Mouse (Mus musculus) embryonic facial prominence, embryonic 13.5 days (tissue): ENCODE data around the gene Fat4. TPM values are rescaled to one million over a fixed set of nuclear protein-coding genes. Genes with fewer than 3 reads are reported as not detected.

Experiments used
- ATAC-seq: fragments of 200-750 bp; cut with Nextera tagmentation; 2 replicates; pipeline ENCODE4 v1.8.0; 2017; ENCODE audit warnings: low read depth; ENCODE audit not compliant: insufficient number of reproducible peaks, insufficient read depth, low FRiP score, low TSS enrichment
- H3K27ac ChIP-seq: fragments of 300-500 bp; sonication (generic); 2 replicates; pipeline ENCODE4 v1.5.1; 2015; ENCODE audit warnings: moderate library complexity, mild to moderate bottlenecking, inconsistent platforms
- H3K27me3 ChIP-seq: fragments of 300-500 bp; sonication (generic); 2 replicates; pipeline ENCODE4 v1.6.1; 2015; ENCODE audit warnings: mild to moderate bottlenecking, inconsistent platforms
- H3K36me3 ChIP-seq: fragments of 300-500 bp; sonication (generic); 2 replicates; pipeline ENCODE4 v1.6.1; 2015; ENCODE audit warnings: mild to moderate bottlenecking, inconsistent platforms
- H3K4me1 ChIP-seq: fragments of 300-500 bp; sonication (generic); 2 replicates; pipeline ENCODE4 v1.6.1; 2015; ENCODE audit warnings: inconsistent platforms
- H3K4me2 ChIP-seq: fragments of 300-500 bp; sonication (generic); 2 replicates; pipeline ENCODE4 v1.6.1; 2015; ENCODE audit warnings: moderate library complexity, mild to moderate bottlenecking, inconsistent platforms
- H3K4me3 ChIP-seq: fragments of 300-500 bp; sonication (generic); 2 replicates; pipeline ENCODE4 v1.5.1; 2015; ENCODE audit warnings: mild to moderate bottlenecking, inconsistent platforms
- H3K9ac ChIP-seq: fragments of 300-500 bp; sonication (generic); 2 replicates; pipeline ENCODE4 v1.6.1; 2015; ENCODE audit warnings: mild to moderate bottlenecking, inconsistent platforms
- H3K9me3 ChIP-seq: fragments of 300-500 bp; sonication (generic); 2 replicates; pipeline ENCODE4 v1.6.1; 2016; ENCODE audit warnings: inconsistent platforms
- WGBS: fragments of 180-500 bp; shearing (Covaris S2); methylation state at CpG from one replicate; pipeline ENCODE4 v1.1.7; 2015; ENCODE audit warnings: mixed read lengths; 5-methylcytosine and 5-hydroxymethylcytosine counted together
- polyA plus RNA-seq: library from polyadenylated mRNA; unstranded; fragments of >200 nt; fragmentation: Nextera tagmentation; extraction: Ambion mirVana; gene quantifications from 2 replicates; pipeline ENCODE4 v1.2.1, GENCODE M21; 2015

Fat4 gene
- polyA plus RNA-seq, 1 experiment from 2014 or later = 19.6 TPM

DNA sequence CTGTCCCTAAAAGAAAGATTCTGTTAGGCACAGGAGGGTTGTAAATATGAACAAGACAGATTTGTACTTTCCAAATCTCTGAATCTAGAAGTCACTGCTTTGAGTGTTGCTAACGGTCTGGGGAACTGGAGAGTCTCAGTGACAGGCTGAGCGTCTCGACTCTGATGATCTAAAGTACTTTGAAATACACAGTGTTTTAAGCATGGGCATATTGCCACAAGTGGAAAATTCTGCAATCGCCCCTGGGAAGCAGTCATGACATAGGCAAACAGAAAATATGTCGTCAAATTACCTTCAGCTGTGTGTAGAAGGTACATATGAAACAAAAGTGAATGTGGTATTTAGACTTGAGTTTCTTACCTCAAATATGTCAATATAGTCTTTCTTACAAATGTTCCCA lies 51.4 kb downstream of the Fat4 start:
- Histone ChIP-seq H3K4me3 (no peak overlapping the region), H3K27me3 (no peaks in the 10 kb centered on the region), H3K4me1 (peaks cover 48% of the 10 kb centered on the region), H3K9ac (no peak overlapping the region), H3K36me3 (peaks cover 24% of the 10 kb centered on the region), H3K27ac (no peak overlapping the region), H3K9me3 (no peaks in the 10 kb centered on the region), H3K4me2 (no peak overlapping the region)
- 29% methylated on average over 5 of the region's 5 CpGs for WGBS
- no peak for ATAC-seq

DNA sequence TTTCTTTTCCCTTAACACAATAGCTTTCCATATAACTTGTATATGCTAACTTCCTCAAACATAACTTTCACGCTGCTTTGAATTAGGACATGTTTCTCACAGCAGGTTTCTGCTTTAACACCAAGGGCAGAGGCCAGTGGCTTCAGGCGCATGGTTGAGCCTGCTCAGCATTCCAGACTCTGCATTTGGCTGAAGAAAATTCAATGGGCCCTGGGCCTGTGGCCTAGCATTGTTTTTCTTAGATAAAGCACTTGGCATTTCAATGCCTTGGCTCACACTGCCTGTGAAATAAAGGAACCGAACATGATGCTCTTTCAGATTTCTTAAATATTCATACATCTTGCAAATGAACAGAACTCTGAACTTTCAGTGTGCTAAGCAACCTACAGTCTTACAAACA lies 52.8 kb downstream of the Fat4 start:
- Histone ChIP-seq H3K4me1 (peaks cover 39% of the 10 kb centered on the region), H3K9ac (no peak overlapping the region), H3K27ac (no peak overlapping the region), H3K4me2 (no peak overlapping the region), H3K36me3 (peaks cover 27% of the 10 kb centered on the region), H3K4me3 (no peak overlapping the region), H3K9me3 (no peaks in the 10 kb centered on the region), H3K27me3 (no peaks in the 10 kb centered on the region)
- 52% methylated on average over 3 of the region's 3 CpGs for WGBS
- ATAC-seq = no peak

- no peak for ATAC-seq
- no peaks in the 10 kb centered on the region for H3K27me3 ChIP-seq
- no peaks in the 10 kb centered on the region for H3K9me3 ChIP-seq
- no peak overlapping the region for H3K4me3 ChIP-seq
- peaks cover 30% of the 10 kb centered on the region for H3K36me3 ChIP-seq
- no peak overlapping the region for H3K9ac ChIP-seq
- no peak overlapping the region for H3K27ac ChIP-seq
- WGBS = 73% methylated on average over 1 of the region's 1 CpGs
- H3K4me1 ChIP-seq = peaks cover 34% of the 10 kb centered on the region
- no peak overlapping the region for H3K4me2 ChIP-seq
Observed at GRCm38 (mm10) chr3:38940327-38940726, 53.6 kb downstream of the Fat4 start.

DNA sequence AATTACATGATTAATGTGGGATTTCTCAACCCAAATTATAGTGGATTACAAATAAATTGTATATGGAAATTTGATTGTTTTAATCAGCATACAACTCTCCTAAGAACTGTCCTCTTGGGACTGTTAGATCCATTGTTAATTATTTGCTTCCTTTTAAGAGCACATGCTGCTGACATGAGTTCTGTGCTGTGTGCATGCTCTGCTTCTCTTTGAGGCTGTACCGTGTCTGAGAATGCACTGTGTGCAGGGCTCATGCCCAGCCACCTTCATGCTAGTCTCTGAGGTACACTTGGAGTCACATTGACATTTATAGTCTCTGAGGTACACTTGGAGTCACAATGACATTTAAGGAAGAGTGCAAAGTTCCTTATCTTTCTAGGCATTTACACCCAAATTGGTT lies 58.4 kb downstream of the Fat4 start:
- Histone ChIP-seq H3K9ac (no peak overlapping the region), H3K27me3 (no peaks in the 10 kb centered on the region), H3K4me2 (no peak overlapping the region), H3K36me3 (peaks cover 66% of the 10 kb centered on the region), H3K4me3 (no peak overlapping the region), H3K4me1 (no peaks in the 10 kb centered on the region; the same call in 1 of the 2 replicates), H3K9me3 (no peaks in the 10 kb centered on the region), H3K27ac (no peak overlapping the region)
- 74% methylated on average over 1 of the region's 1 CpGs for WGBS
- no peak for ATAC-seq

- ATAC-seq = no peak
- Histone ChIP-seq H3K9me3 (no peaks in the 10 kb centered on the region), H3K27me3 (no peaks in the 10 kb centered on the region), H3K27ac (no peak overlapping the region), H3K4me2 (no peak overlapping the region), H3K4me3 (no peak overlapping the region), H3K9ac (no peak overlapping the region), H3K36me3 (peaks cover 64% of the 10 kb centered on the region), H3K4me1 (no peaks in the 10 kb centered on the region)
- 86% methylated on average over 7 of the region's 7 CpGs for WGBS
Observed at GRCm38 (mm10) chr3:38947706-38948105, 61.0 kb downstream of the Fat4 start.

DNA sequence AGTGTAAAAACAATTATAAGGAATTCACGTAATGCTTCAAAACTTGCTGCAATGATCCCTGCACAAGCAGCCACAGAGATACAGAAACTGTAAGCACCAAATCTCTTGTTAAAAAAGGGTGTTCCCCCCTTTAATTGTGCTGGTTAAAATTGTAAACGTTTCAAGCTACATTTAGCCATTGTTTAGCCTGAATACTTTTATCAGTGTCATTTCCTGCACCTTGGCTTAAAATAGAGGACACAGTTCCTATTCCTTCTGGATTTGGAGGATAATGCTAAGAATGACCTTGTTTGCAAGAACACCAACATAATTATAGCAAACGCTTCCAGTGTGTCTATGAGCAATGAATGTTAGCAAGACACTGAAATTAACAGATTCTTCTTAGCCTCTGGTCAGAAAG lies 65.9 kb downstream of the Fat4 start:
- Histone ChIP-seq H3K9ac (no peak overlapping the region), H3K36me3 (peaks cover 72% of the 10 kb centered on the region), H3K27ac (no peak overlapping the region), H3K9me3 (no peaks in the 10 kb centered on the region), H3K4me3 (no peak overlapping the region), H3K27me3 (no peaks in the 10 kb centered on the region), H3K4me2 (no peak overlapping the region), H3K4me1 (no peaks in the 10 kb centered on the region)
- 68% methylated on average over 3 of the region's 3 CpGs for WGBS
- no peak for ATAC-seq

DNA sequence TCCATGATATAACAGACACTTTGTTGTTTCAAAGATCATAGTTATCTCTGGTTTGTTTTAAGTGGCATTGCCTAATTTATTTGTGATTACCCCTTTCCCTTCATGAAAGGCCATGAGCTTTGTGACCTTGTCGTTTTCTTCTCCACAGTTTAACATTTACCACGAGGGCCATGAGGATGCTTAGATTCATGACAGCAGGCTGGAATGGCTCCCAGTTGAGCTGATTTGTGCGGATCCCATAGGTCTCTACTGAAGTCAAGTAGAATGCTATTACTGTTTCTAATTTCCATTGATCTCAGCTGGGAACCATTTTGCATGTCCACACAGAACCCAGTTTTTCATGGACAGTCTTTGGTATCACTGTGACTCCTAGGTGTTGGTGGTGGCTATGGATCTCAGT lies 67.5 kb downstream of the Fat4 start:
- WGBS = 52% methylated on average over 3 of the region's 3 CpGs
- H3K36me3 ChIP-seq = peaks cover 71% of the 10 kb centered on the region
- H3K27ac ChIP-seq = no peak overlapping the region
- no peak overlapping the region for H3K4me2 ChIP-seq
- no peak overlapping the region for H3K4me3 ChIP-seq
- H3K9me3 ChIP-seq = no peaks in the 10 kb centered on the region
- H3K9ac ChIP-seq = no peak overlapping the region
- ATAC-seq = no peak
- no peaks in the 10 kb centered on the region for H3K27me3 ChIP-seq
- H3K4me1 ChIP-seq = no peaks in the 10 kb centered on the region

GRCm38 (mm10) chr3:38956012-38956648 lies 69.4 kb downstream of the Fat4 start:
- Histone ChIP-seq H3K27me3 (no peaks in the 10 kb centered on the region), H3K27ac (no peak overlapping the region), H3K9ac (no peak overlapping the region), H3K4me3 (no peak overlapping the region), H3K4me2 (no peak overlapping the region), H3K9me3 (no peaks in the 10 kb centered on the region), H3K36me3 (peaks cover 70% of the 10 kb centered on the region), H3K4me1 (no peaks in the 10 kb centered on the region)
- 76% methylated on average over 9 of the region's 9 CpGs for WGBS
- ATAC-seq = no peak

DNA sequence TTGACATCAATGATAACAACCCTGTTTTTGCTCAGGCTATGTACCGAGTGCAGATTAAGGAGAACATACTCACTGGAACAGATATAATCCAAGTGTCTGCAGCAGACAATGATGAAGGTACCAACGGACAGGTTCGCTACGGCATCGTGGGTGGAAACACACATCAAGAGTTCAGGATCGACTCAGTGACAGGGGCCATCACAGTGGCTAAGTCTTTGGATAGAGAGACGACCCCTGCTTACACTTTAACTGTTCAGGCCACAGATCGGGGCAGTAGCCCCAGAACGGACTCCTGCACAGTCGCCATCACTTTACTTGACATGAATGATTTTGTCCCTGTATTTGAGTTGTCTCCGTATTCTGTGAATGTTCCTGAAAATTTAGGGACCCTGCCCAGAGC lies 70.4 kb downstream of the Fat4 start:
- no peak for ATAC-seq
- Histone ChIP-seq H3K4me1 (peaks cover 2% of the 10 kb centered on the region), H3K9ac (no peak overlapping the region), H3K36me3 (peaks cover 76% of the 10 kb centered on the region), H3K27ac (no peak overlapping the region), H3K4me3 (no peak overlapping the region), H3K4me2 (no peak overlapping the region), H3K9me3 (no peaks in the 10 kb centered on the region), H3K27me3 (no peaks in the 10 kb centered on the region)
- 93% methylated on average over 11 of the region's 11 CpGs for WGBS

GRCm38 (mm10) chr3:38962328-38962727 lies 75.6 kb downstream of the Fat4 start:
- Histone ChIP-seq H3K4me1 (peaks cover 6% of the 10 kb centered on the region), H3K27me3 (no peaks in the 10 kb centered on the region), H3K9ac (no peak overlapping the region), H3K9me3 (no peaks in the 10 kb centered on the region), H3K4me2 (no peak overlapping the region), H3K27ac (no peak overlapping the region), H3K36me3 (peaks cover 61% of the 10 kb centered on the region), H3K4me3 (no peak overlapping the region)
- no peak for ATAC-seq
- 70% methylated on average over 6 of the region's 6 CpGs for WGBS

- Histone ChIP-seq H3K36me3 (peaks cover 58% of the 10 kb centered on the region), H3K9me3 (no peaks in the 10 kb centered on the region), H3K27ac (no peak overlapping the region), H3K4me1 (peaks cover under 1% of the 10 kb centered on the region; the same call in 1 of the 2 replicates), H3K27me3 (no peaks in the 10 kb centered on the region), H3K4me2 (no peak overlapping the region), H3K4me3 (no peak overlapping the region), H3K9ac (no peak overlapping the region)
- no peak for ATAC-seq
Observed at GRCm38 (mm10) chr3:38967480-38967879, 80.7 kb downstream of the Fat4 start.

- Histone ChIP-seq H3K4me2 (no peak overlapping the region), H3K27ac (no peak overlapping the region), H3K27me3 (no peaks in the 10 kb centered on the region), H3K4me3 (no peak overlapping the region), H3K4me1 (0 out of 2 replicates have a peak, but pooled peaks cover 5% of the 10 kb centered on the region), H3K9me3 (no peaks in the 10 kb centered on the region), H3K9ac (no peak overlapping the region), H3K36me3 (peaks cover 74% of the 10 kb centered on the region)
- ATAC-seq = no peak
Observed at GRCm38 (mm10) chr3:38986379-38986778, 99.6 kb downstream of the Fat4 start.
